Mouse (Mus musculus) small intestine, adult 2 months (tissue): Measurements from ENCODE around the gene Gskip.

Experiments used
- CTCF ChIP-seq: fragments of 200-500 bp; IDR thresholded peaks from 2 replicates; pipeline ENCODE4 v1.5.1; 2012; ENCODE audit warnings: low read depth, mild to moderate bottlenecking, control low read depth, inconsistent platforms, low read length, moderate library complexity, mixed read lengths; ENCODE audit not compliant: insufficient replicate concordance, insufficient read length; ENCODE audit errors: extremely low read depth
- POLR2A ChIP-seq: fragments of 200-500 bp; IDR thresholded peaks from 2 replicates; pipeline ENCODE4 v1.6.1; 2012; ENCODE audit warnings: low read depth, mild to moderate bottlenecking, control low read depth, inconsistent platforms, low read length, moderate library complexity

GRCm38 (mm10) chr12:105685001-105685691, 517 bp downstream of the Gskip start, which contains the start of gene Atg2b:
- TF ChIP-seq CTCF (no peak), POLR2A (no peak; the same call in none of the 2 replicates)
